Mouse (Mus musculus) right cerebral cortex, adult 18-20 months (tissue): ENCODE results near the gene Tnfaip8l1.

Experiments
- DNase-seq: peaks from one replicate; pipeline ENCODE4 v3.0.0; 2022; ENCODE audit warnings: mixed read lengths

The Tnfaip8l1 gene

GRCm38 (mm10) chr17:56185281-56186141 is 23.2 kb downstream of the Tnfaip8l1 start:
- DNase-seq = peak; percentile 37

- DNase-seq = no peak
Observed at GRCm38 (mm10) chr17:56191266-56191665, 29.0 kb downstream of the Tnfaip8l1 start.

GRCm38 (mm10) chr17:56194357-56194756 is 32.1 kb downstream of the Tnfaip8l1 start:
- DNase-seq = no peak

GRCm38 (mm10) chr17:56194765-56195164 is 32.5 kb downstream of the Tnfaip8l1 start:
- DNase-seq = no peak

GRCm38 (mm10) chr17:56196860-56197259 is 34.6 kb downstream of the Tnfaip8l1 start:
- DNase-seq = no peak

GRCm38 (mm10) chr17:56200586-56200985 is 38.3 kb downstream of the Tnfaip8l1 start:
- DNase-seq = no peak

- no peak for DNase-seq
Observed at GRCm38 (mm10) chr17:56201642-56202041, 39.4 kb downstream of the Tnfaip8l1 start.

GRCm38 (mm10) chr17:56202476-56202875 is 40.2 kb downstream of the Tnfaip8l1 start:
- DNase-seq = no peak

- no peak for DNase-seq
Observed at GRCm38 (mm10) chr17:56203729-56204128, 41.5 kb downstream of the Tnfaip8l1 start.

- DNase-seq = no peak
Observed at GRCm38 (mm10) chr17:56206276-56206884, 44.1 kb downstream of the Tnfaip8l1 start.

GRCm38 (mm10) chr17:56206986-56207674 is 44.9 kb downstream of the Tnfaip8l1 start:
- no peak for DNase-seq

GRCm38 (mm10) chr17:56207963-56208530 is 45.8 kb downstream of the Tnfaip8l1 start:
- no peak for DNase-seq

- DNase-seq = no peak
Observed at GRCm38 (mm10) chr17:56208821-56209220, 46.5 kb downstream of the Tnfaip8l1 start.

GRCm38 (mm10) chr17:56211090-56211489 is 48.8 kb downstream of the Tnfaip8l1 start:
- DNase-seq = no peak

- no peak for DNase-seq
Observed at GRCm38 (mm10) chr17:56212676-56213075, 50.4 kb downstream of the Tnfaip8l1 start.

GRCm38 (mm10) chr17:56214229-56214628 is 52.0 kb downstream of the Tnfaip8l1 start:
- DNase-seq = no peak

- no peak for DNase-seq
Observed at GRCm38 (mm10) chr17:56217670-56218069, 55.4 kb downstream of the Tnfaip8l1 start.

GRCm38 (mm10) chr17:56218377-56219191 is 56.3 kb downstream of the Tnfaip8l1 start, which contains the start of gene Dpp9:
Gene Dpp9, minus strand, starts transcription at chr17:56218905.
- DNase-seq = peak; percentile 95

GRCm38 (mm10) chr17:56219251-56219650 is 57.0 kb downstream of the Tnfaip8l1 start:
- DNase-seq = no peak

- DNase-seq = no peak
Observed at GRCm38 (mm10) chr17:56219805-56220204, 57.5 kb downstream of the Tnfaip8l1 start.
